Mouse (Mus musculus): ENCODE results near the gene Gm20481. TPM values are rescaled to one million over a fixed set of nuclear protein-coding genes. Genes with fewer than 3 reads are reported as not detected.
A peak's percentile ranks its signal among the peaks of the same experiment; 100 is the strongest.
"Not testable (repeated sequence)": the region's sequence is repeated elsewhere in the genome, so short reads cannot be mapped to it uniquely, and the experiment has no call there.

Gene Gm20481
- polyA plus RNA-seq, 1 experiment from 2014 or later = not detected

- no peak overlapping the region for H3K4me3 ChIP-seq (replicated peaks)
- no peak for ATAC-seq (ENCODE audit: insufficient number of reproducible peaks, insufficient read depth, low FRiP score, low TSS enrichment, low read depth)
- no peaks in the 10 kb centered on the region for H3K36me3 ChIP-seq
- H3K4me2 ChIP-seq = no peak overlapping the region
- no peaks in the 10 kb centered on the region for H3K9me3 ChIP-seq
- peaks cover 16% of the 10 kb centered on the region for H3K4me1 ChIP-seq (replicated peaks)
- no peak overlapping the region for H3K9ac ChIP-seq (replicated peaks)
- H3K27ac ChIP-seq = no peak overlapping the region
- H3K27me3 ChIP-seq = no peaks in the 10 kb centered on the region
- WGBS = 89% methylated on average over 4 of the region's 4 CpGs
Observed at GRCm38 (mm10) chr17:34979631-34980030, 9.9 kb downstream of the Gm20481 start.

- H3K36me3 ChIP-seq = peaks cover 10% of the 10 kb centered on the region
- no peak for ATAC-seq (ENCODE audit: insufficient number of reproducible peaks, insufficient read depth, low FRiP score, low TSS enrichment, low read depth)
- peak overlapping the region; percentile 87 for H3K4me3 ChIP-seq (replicated peaks)
- peak overlapping the region; percentile 72 for H3K4me2 ChIP-seq
- no peak overlapping the region; the same call in 1 of the 2 replicates for H3K27ac ChIP-seq
- WGBS = 15% methylated on average over 2 of the region's 2 CpGs
- peaks cover 16% of the 10 kb centered on the region for H3K4me1 ChIP-seq (replicated peaks)
- H3K27me3 ChIP-seq = no peaks in the 10 kb centered on the region
- H3K9ac ChIP-seq (replicated peaks) = peak overlapping the region; percentile 91
- H3K9me3 ChIP-seq = no peaks in the 10 kb centered on the region
Observed at GRCm38 (mm10) chr17:34980655-34981054, 10.9 kb downstream of the Gm20481 start.

- ATAC-seq (ENCODE audit: insufficient number of reproducible peaks, insufficient read depth, low FRiP score, low TSS enrichment, low read depth) = peak; percentile 92
- H3K4me3 ChIP-seq (replicated peaks) = peak within 1 kb of the TSS; percentile 87
- H3K9ac ChIP-seq (replicated peaks) = peak within 1 kb of the TSS; percentile 91
- H3K4me2 ChIP-seq = peak within 1 kb of the TSS; percentile 72
- peaks cover 21% of the 10 kb centered on the region for H3K36me3 ChIP-seq
- H3K4me1 ChIP-seq (replicated peaks) = peaks cover 16% of the 10 kb centered on the region
- WGBS = under 1% methylated on average over 58 of the region's 58 CpGs
- peak within 1 kb of the TSS; percentile 99 for H3K27ac ChIP-seq
- no peaks in the 10 kb centered on the region for H3K27me3 ChIP-seq
- no peaks in the 10 kb centered on the region for H3K9me3 ChIP-seq
Observed at GRCm38 (mm10) chr17:34981690-34982180, 12.0 kb downstream of the Gm20481 start, which contains the start of gene Lsm2. Lsm2 (plus strand) TSS chr17:34981862.

DNA sequence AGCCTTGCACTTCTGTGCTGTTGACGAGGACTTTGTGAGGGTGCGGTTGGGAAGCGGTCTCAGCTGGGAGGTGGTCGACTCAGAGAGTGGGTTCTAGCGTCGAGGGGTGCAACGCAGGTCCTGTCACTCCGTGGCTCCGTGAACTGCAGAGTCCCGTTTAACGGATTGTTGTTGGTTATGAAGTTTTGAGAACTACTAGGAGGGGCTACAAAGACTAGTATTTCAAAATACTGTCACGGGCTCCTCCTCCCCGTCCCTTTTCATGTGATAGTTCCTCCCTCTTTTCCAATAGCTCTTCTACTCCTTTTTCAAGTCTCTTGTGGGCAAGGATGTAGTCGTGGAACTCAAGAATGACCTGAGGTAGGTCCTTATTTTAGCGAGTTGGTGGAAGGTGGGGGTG lies 12.6 kb downstream of the Gm20481 start:
- WGBS = under 1% methylated on average over 15 of the region's 15 CpGs
- H3K9me3 ChIP-seq = no peaks in the 10 kb centered on the region
- ATAC-seq (ENCODE audit: insufficient number of reproducible peaks, insufficient read depth, low FRiP score, low TSS enrichment, low read depth) = no peak

DNA sequence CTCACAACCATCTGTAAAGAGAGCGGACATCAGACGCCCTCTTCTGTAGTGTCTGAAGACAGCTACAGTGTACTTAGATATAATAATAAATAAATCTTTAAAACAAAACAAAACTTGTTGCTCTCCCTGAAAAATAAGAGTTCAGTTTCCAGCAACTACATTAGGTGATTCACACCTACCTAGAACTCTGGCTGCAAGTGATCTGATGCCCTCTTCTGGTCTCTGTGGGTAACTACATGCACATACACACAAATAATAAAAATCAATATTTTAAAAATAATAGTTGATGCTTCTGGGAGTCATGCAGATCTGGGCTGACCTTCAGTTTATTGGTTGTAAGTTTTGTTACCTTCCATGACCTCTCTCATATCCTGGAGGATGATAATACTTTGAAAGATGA lies 14.5 kb downstream of the Gm20481 start:
- Histone ChIP-seq H3K27ac (no peak overlapping the region), H3K9me3 (no peaks in the 10 kb centered on the region), H3K9ac (replicated peaks) (no peak overlapping the region), H3K27me3 (no peaks in the 10 kb centered on the region), H3K4me1 (replicated peaks) (peaks cover 16% of the 10 kb centered on the region), H3K36me3 (peaks cover 35% of the 10 kb centered on the region), H3K4me3 (replicated peaks) (no peak overlapping the region), H3K4me2 (no peak overlapping the region)
- no peak for ATAC-seq (ENCODE audit: insufficient number of reproducible peaks, insufficient read depth, low FRiP score, low TSS enrichment, low read depth)
- 79% methylated on average over 2 of the region's 2 CpGs for WGBS

More for the DNA sequence above, 12.6 kb downstream of the Gm20481 start:
- peak overlapping the region; percentile 91 for H3K9ac ChIP-seq (replicated peaks)
- peak overlapping the region; percentile 72 for H3K4me2 ChIP-seq
- H3K4me1 ChIP-seq (replicated peaks) = peaks cover 16% of the 10 kb centered on the region
- peak overlapping the region; percentile 87 for H3K4me3 ChIP-seq (replicated peaks)
- H3K27ac ChIP-seq = peak overlapping the region; percentile 99
- H3K27me3 ChIP-seq = no peaks in the 10 kb centered on the region
- peaks cover 23% of the 10 kb centered on the region for H3K36me3 ChIP-seq

DNA sequence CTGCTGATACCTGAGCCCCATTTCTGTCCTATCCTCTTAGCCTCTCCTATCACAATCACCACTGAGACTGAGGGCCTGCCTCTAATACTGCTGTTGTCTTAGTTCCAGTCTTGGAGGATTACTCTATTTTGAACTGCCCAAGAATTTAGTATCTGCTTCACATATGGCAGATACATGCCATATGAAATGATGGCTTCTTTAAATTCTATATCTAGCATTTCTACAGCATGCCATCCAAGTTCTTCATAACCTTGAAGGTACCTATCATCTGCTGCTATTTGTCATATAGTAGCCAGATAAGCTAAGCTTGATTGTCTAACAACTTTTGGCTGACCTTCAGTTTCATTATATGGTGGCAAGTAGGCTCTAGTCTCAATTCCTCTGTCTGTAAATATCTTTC lies 25.0 kb downstream of the Gm20481 start:
- Histone ChIP-seq H3K9me3 (no peaks in the 10 kb centered on the region), H3K27me3 (no peaks in the 10 kb centered on the region), H3K4me2 (no peak overlapping the region), H3K9ac (replicated peaks) (no peak overlapping the region), H3K27ac (no peak overlapping the region), H3K4me3 (replicated peaks) (no peak overlapping the region), H3K4me1 (replicated peaks) (peaks cover 20% of the 10 kb centered on the region), H3K36me3 (peaks cover 55% of the 10 kb centered on the region)
- no peak for ATAC-seq (ENCODE audit: insufficient number of reproducible peaks, insufficient read depth, low FRiP score, low TSS enrichment, low read depth)

DNA sequence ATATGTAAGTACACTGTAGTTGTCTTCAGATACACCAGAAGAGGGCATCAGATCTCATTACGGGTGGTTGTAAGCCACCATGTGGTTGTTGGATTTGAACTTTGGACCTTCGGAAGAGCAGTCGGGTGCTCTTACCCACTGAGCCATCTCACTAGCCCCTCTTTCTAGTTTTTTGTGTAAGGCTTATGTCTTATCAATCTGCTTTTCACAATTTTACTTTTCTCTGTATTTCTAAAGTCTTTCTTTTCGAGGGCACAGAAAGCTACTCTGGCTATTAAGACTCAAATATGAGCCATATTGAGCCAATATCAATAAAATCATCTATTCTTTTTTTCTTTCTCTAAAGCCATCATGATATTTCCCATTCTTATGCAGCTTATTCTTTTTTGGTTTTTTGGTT lies 25.5 kb downstream of the Gm20481 start:
- 92% methylated on average over 4 of the region's 4 CpGs for WGBS
- ATAC-seq (ENCODE audit: insufficient number of reproducible peaks, insufficient read depth, low FRiP score, low TSS enrichment, low read depth); H3K27me3 ChIP-seq; H3K4me2 ChIP-seq; H3K4me3 ChIP-seq (replicated peaks); H3K9me3 ChIP-seq; H3K9ac ChIP-seq (replicated peaks); H3K27ac ChIP-seq: not testable (repeated sequence)
- H3K4me1 ChIP-seq (replicated peaks) = peaks cover 23% of the 10 kb centered on the region
- peaks cover 54% of the 10 kb centered on the region for H3K36me3 ChIP-seq

DNA sequence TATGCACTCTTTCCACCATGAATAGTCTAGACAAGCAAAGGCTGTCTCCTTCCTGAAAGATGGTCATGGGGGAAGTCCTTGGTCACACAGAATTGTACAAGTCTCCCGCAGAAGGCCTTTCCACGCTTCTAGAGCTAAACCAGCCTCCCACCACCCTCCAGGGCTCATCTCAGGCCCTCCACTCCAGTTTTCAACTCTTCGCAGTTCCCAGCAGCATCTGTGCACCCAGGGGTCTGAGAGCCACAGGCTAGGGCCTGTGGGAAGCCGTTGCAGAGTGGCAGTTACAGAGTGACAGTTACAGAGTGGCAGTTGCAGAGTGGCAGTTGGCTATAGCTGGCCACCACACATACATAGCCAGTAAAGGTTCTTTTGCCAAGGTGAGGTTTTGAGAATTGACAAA lies 26.2 kb downstream of the Gm20481 start:
- not testable (repeated sequence) for H3K9ac ChIP-seq (replicated peaks); H3K9me3 ChIP-seq; H3K4me3 ChIP-seq (replicated peaks); ATAC-seq (ENCODE audit: insufficient number of reproducible peaks, insufficient read depth, low FRiP score, low TSS enrichment, low read depth); H3K27me3 ChIP-seq; H3K27ac ChIP-seq; H3K4me2 ChIP-seq
- 93% methylated on average over 4 of the region's 4 CpGs for WGBS
- Histone ChIP-seq H3K36me3 (peaks cover 47% of the 10 kb centered on the region), H3K4me1 (replicated peaks) (peaks cover 23% of the 10 kb centered on the region)

- 92% methylated on average over 13 of the region's 14 CpGs for WGBS
- H3K27ac ChIP-seq = no peak overlapping the region
- H3K36me3 ChIP-seq = peaks cover 40% of the 10 kb centered on the region
Observed at GRCm38 (mm10) chr17:34996411-34997141, 26.9 kb downstream of the Gm20481 start.

GRCm38 (mm10) chr17:34997142-34997483 lies 27.4 kb downstream of the Gm20481 start:
- H3K9ac ChIP-seq (replicated peaks) = no peak overlapping the region
- no peak overlapping the region for H3K27ac ChIP-seq
- no peak for ATAC-seq (ENCODE audit: insufficient number of reproducible peaks, insufficient read depth, low FRiP score, low TSS enrichment, low read depth)
- no peaks in the 10 kb centered on the region for H3K9me3 ChIP-seq
- no peak overlapping the region for H3K4me3 ChIP-seq (replicated peaks)
- peaks cover 25% of the 10 kb centered on the region for H3K4me1 ChIP-seq (replicated peaks)
- 0 out of 2 replicates have a peak overlapping the region, but pooled peaks have one; percentile 8 for H3K4me2 ChIP-seq
- no peaks in the 10 kb centered on the region for H3K27me3 ChIP-seq
- H3K36me3 ChIP-seq = peaks cover 40% of the 10 kb centered on the region
- 97% methylated on average over 5 of the region's 5 CpGs for WGBS

More at GRCm38 (mm10) chr17:34996411-34997141, 26.9 kb downstream of the Gm20481 start:
- H3K27me3 ChIP-seq = no peaks in the 10 kb centered on the region
- H3K4me2 ChIP-seq = peak overlapping the region; percentile 8; the same call in 1 of the 2 replicates
- H3K4me3 ChIP-seq (replicated peaks) = no peak overlapping the region
- H3K9me3 ChIP-seq = no peaks in the 10 kb centered on the region
- H3K9ac ChIP-seq (replicated peaks) = no peak overlapping the region
- no peak for ATAC-seq (ENCODE audit: insufficient number of reproducible peaks, insufficient read depth, low FRiP score, low TSS enrichment, low read depth)
- peaks cover 23% of the 10 kb centered on the region for H3K4me1 ChIP-seq (replicated peaks)

DNA sequence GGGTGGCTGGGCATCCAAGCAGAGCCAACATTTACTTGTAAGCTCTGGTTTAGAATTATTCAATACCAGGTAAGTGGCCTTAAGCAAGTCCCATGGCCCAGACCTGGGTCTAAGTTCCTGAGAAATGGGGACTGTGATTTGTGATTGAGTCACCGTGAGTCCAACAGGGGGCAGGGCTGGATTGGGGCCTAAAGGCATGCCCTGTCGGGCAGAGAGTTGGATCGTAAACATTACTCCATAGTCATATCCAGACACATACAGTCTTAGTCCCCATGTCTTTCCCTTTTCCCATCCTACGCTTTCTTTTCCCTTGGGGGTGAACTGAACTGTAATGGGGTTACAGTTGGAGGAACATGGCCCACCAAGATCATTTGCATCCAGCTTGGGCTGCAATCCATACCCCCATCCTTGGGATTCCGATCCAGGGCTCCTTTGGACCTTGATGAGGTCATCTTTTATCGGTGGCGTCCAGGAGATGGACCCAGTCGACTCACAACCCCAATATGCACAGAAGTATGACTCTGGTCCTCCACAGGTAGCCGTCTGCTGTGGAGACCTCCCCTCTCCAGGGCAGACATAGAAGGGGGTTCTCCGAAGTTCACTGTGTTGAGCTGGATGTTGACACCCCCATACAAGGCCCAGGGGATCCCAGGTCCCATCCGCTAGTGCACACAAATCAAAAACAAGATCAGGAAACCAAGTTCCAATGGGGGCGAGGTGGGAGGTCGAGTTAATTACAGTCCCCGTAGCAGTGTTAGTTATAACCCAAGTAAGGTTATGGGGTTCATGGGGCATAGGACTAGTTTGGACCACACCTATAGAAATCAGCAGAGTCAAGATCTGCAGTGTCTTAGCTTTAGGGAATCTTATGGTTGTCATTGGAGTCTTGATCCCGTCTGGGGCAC lies 29.1 kb downstream of the Gm20481 start:
- peak overlapping the region; percentile 97 for H3K4me2 ChIP-seq
- H3K36me3 ChIP-seq = peaks cover 36% of the 10 kb centered on the region
- ATAC-seq (ENCODE audit: insufficient number of reproducible peaks, insufficient read depth, low FRiP score, low TSS enrichment, low read depth) = no peak
- H3K4me3 ChIP-seq (replicated peaks) = peak overlapping the region; percentile 87
- H3K27me3 ChIP-seq = no peaks in the 10 kb centered on the region
- 0 out of 2 replicates have a peak overlapping the region, but pooled peaks have one; percentile 8 for H3K9ac ChIP-seq (replicated peaks)
- 93% methylated on average over 15 of the region's 15 CpGs for WGBS
- no peak overlapping the region for H3K27ac ChIP-seq
- no peaks in the 10 kb centered on the region for H3K9me3 ChIP-seq
- H3K4me1 ChIP-seq (replicated peaks) = peaks cover 40% of the 10 kb centered on the region

All from limb, embryonic 12.5 days (tissue).